Mouse (Mus musculus) gastrocnemius, adult 8-10 months (tissue): Measurements from ENCODE around the gene Tph2. TPM values are rescaled to one million over a fixed set of nuclear protein-coding genes. Genes with fewer than 3 reads are reported as not detected.
"Not testable (repeated sequence)": the region's sequence is repeated elsewhere in the genome, so short reads cannot be mapped to it uniquely, and the experiment has no call there.

Source experiments
- DNase-seq, 2 experiments: peaks; one replicate each; pipeline ENCODE4 v3.0.0; 2022; ENCODE audit warnings: low spot score in 2 of 2
- total RNA-seq, 4 experiments: library from RNA; stranded (reverse); gene quantifications; 2 replicates each; pipeline ENCODE4 v1.2.4; 2022

Gene Tph2
- under 1 TPM in 1 of 4 experiments, not detected in 3; 0.31 TPM for total RNA-seq

- DNase-seq, result peak in 1 of 2 experiments; percentile 9
Measured at GRCm38 (mm10) chr10:115184697-115185096, at the start of gene Tph2. Tph2 (minus strand) TSS chr10:115185022.

GRCm38 (mm10) chr10:115233798-115234197, 49.0 kb upstream of the Tph2 start:
- no peak for DNase-seq

GRCm38 (mm10) chr10:115232513-115232912, 47.7 kb upstream of the Tph2 start:
- DNase-seq, result no peak

- DNase-seq, result no peak
Measured at GRCm38 (mm10) chr10:115229023-115229422, 44.2 kb upstream of the Tph2 start.

- no peak for DNase-seq
Measured at GRCm38 (mm10) chr10:115226586-115226985, 41.8 kb upstream of the Tph2 start.

- DNase-seq, result no peak
Measured at GRCm38 (mm10) chr10:115223845-115224244, 39.0 kb upstream of the Tph2 start.

GRCm38 (mm10) chr10:115212916-115213580, 28.2 kb upstream of the Tph2 start:
- no peak for DNase-seq

- DNase-seq, result no peak
Measured at GRCm38 (mm10) chr10:115205825-115206224, 21.0 kb upstream of the Tph2 start.

GRCm38 (mm10) chr10:115205284-115205683, 20.5 kb upstream of the Tph2 start:
- no peak for DNase-seq

- DNase-seq, result no peak
Measured at GRCm38 (mm10) chr10:115191214-115191613, 6.4 kb upstream of the Tph2 start.

GRCm38 (mm10) chr10:115187390-115187789, 2.6 kb upstream of the Tph2 start:
- no peak for DNase-seq

GRCm38 (mm10) chr10:115181034-115181433, 3.8 kb downstream of the Tph2 start:
- no peak for DNase-seq

GRCm38 (mm10) chr10:115178019-115178418, 6.8 kb downstream of the Tph2 start:
- not testable (repeated sequence) for DNase-seq

- DNase-seq, result no peak
Measured at GRCm38 (mm10) chr10:115175591-115175991, 9.2 kb downstream of the Tph2 start.

GRCm38 (mm10) chr10:115173336-115173735, 11.5 kb downstream of the Tph2 start:
- DNase-seq, result no peak

GRCm38 (mm10) chr10:115171351-115171818, 13.4 kb downstream of the Tph2 start:
- no peak for DNase-seq

- no peak for DNase-seq
Measured at GRCm38 (mm10) chr10:115170496-115171350, 14.1 kb downstream of the Tph2 start.

- no peak for DNase-seq
Measured at GRCm38 (mm10) chr10:115169410-115169809, 15.4 kb downstream of the Tph2 start.

GRCm38 (mm10) chr10:115160289-115160688, 24.5 kb downstream of the Tph2 start:
- no peak for DNase-seq

- no peak for DNase-seq
Measured at GRCm38 (mm10) chr10:115147308-115147707, 37.5 kb downstream of the Tph2 start.

- no peak for DNase-seq
Measured at GRCm38 (mm10) chr10:115146257-115146898, 38.4 kb downstream of the Tph2 start.

GRCm38 (mm10) chr10:115144542-115144941, 40.3 kb downstream of the Tph2 start:
- no peak for DNase-seq
